Comparison of ENCODE assay signal across 9 mouse cellular contexts in the genomic region with DNA sequence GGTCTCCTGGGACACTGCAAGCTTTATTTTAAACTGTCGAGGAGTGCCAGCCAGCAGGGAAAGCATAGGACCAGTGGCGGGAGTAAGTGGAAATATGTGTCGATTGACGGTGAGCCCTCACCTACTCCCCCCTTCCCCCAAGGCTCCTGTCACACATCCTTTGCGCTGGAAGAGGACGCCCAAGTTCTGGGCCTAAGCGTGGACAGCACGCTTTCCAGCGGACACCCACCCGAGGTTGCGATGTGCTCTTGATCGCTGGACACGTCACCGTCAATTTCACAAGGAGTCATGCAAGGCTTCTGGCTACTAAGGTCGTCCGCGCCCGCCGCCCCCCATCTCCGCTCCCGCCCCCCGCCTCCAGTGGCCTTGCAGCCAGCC. TPM values are rescaled to one million over a fixed set of nuclear protein-coding genes. Genes with fewer than 3 reads are reported as not detected.
A peak's percentile ranks its signal among the peaks of the same experiment; 100 is the strongest.
DNase-seq lines count a peak whose midpoint lies in the region; ATAC-seq and TF ChIP-seq lines count a peak whose summit lies in the region.
"Had no signal": no experiment of that assay in that cellular context is flagged by ENCODE, and none has a peak within 500 bp of the region (broad histone marks: within the 10 kb centered on the region; RNA-seq: fewer than 3 reads in every experiment).

No protein-coding gene starts in this region.

- no peak overlapping the region for H3K27ac ChIP-seq in kidney, postnatal 0 days
- H3K27ac ChIP-seq in embryonic facial prominence, embryonic 14.5 days (replicated peaks; ENCODE audit: low read depth, low read length) = peak overlapping the region; percentile 84; the same call in 1 of the 2 replicates
- peak overlapping the region; percentile 100 for H3K27ac ChIP-seq in hindbrain, embryonic 16.5 days (ENCODE audit: low read depth, low read length)
- peak overlapping the region; percentile 98 for H3K27ac ChIP-seq in midbrain, postnatal 0 days (ENCODE audit: low read depth, low read length)

- ATAC-seq in kidney, postnatal 0 days (replicated peaks; ENCODE audit: low FRiP score, low read depth) = no peak
- ATAC-seq in embryonic facial prominence, embryonic 14.5 days (ENCODE audit: low read depth) = no peak
- peak; percentile 43 for ATAC-seq in hindbrain, embryonic 16.5 days
- peak; percentile 45 for ATAC-seq in midbrain, postnatal 0 days (ENCODE audit: low FRiP score)

- no peak for TF ChIP-seq CTCF in kidney, postnatal 0 days (IDR thresholded peaks at IDR 0.05; ENCODE audit: low read depth)
- no peak for TF ChIP-seq CTCF in midbrain, postnatal 0 days (IDR thresholded peaks at IDR 0.05)

- no peak overlapping the region for H3K9ac ChIP-seq in kidney, postnatal 0 days (ENCODE audit: low read depth, low read length)
- H3K9ac ChIP-seq in embryonic facial prominence, embryonic 14.5 days (ENCODE audit: low read depth, low read length) = peak overlapping the region; percentile 79
- peak overlapping the region; percentile 96 for H3K9ac ChIP-seq in hindbrain, embryonic 16.5 days (ENCODE audit: low read depth, low read length)
- peak overlapping the region; percentile 94 for H3K9ac ChIP-seq in midbrain, postnatal 0 days (replicated peaks; ENCODE audit: low read length, poor library complexity, severe bottlenecking)

- H3K9me3 ChIP-seq in kidney, postnatal 0 days (replicated peaks; ENCODE audit: low read length) = no peaks in the 10 kb centered on the region
- no peaks in the 10 kb centered on the region for H3K9me3 ChIP-seq in embryonic facial prominence, embryonic 14.5 days (ENCODE audit: control insufficient read depth, low read length)
- H3K9me3 ChIP-seq in hindbrain, embryonic 16.5 days (ENCODE audit: control insufficient read depth, low read length) = no peaks in the 10 kb centered on the region
- H3K9me3 ChIP-seq in midbrain, postnatal 0 days (ENCODE audit: low read length) = no peaks in the 10 kb centered on the region

- 0% methylated on average over 19 of the region's 22 CpGs for WGBS in kidney, postnatal 0 days
- WGBS in embryonic facial prominence, embryonic 14.5 days = under 1% methylated on average over 16 of the region's 22 CpGs
- WGBS in hindbrain, embryonic 16.5 days = under 1% methylated on average over 22 of the region's 22 CpGs
- WGBS in midbrain, postnatal 0 days = under 1% methylated on average over 22 of the region's 22 CpGs

- no peak for DNase-seq in kidney, postnatal 0 days (ENCODE audit: low spot score)
- DNase-seq in kidney, adult 8-10 months = no peak
- peak; percentile 33 for DNase-seq in embryonic facial prominence, embryonic 14.5 days (ENCODE audit: low spot score)
- no peak for DNase-seq in midbrain, postnatal 0 days (ENCODE audit: low spot score)
- DNase-seq in spleen, postnatal 4 days (ENCODE audit: low spot score in 2 of 2) = no peak
- DNase-seq in frontal cortex, postnatal 14 days (ENCODE audit: low spot score in 2 of 2) = no peak
- no peak for DNase-seq in kidney, adult 11 months

- peak overlapping the region; percentile 97 for H3K4me2 ChIP-seq in kidney, postnatal 0 days (ENCODE audit: low read length)
- H3K4me2 ChIP-seq in embryonic facial prominence, embryonic 14.5 days (ENCODE audit: low read depth, low read length) = peak overlapping the region; percentile 87
- H3K4me2 ChIP-seq in hindbrain, embryonic 16.5 days (ENCODE audit: low read length) = peak overlapping the region; percentile 77
- peak overlapping the region; percentile 54 for H3K4me2 ChIP-seq in midbrain, postnatal 0 days (ENCODE audit: low read depth, low read length, poor library complexity, severe bottlenecking)

- peak overlapping the region; percentile 59 for H3K4me3 ChIP-seq in kidney, postnatal 0 days (replicated peaks; ENCODE audit: low read depth, low read length)
- H3K4me3 ChIP-seq in embryonic facial prominence, embryonic 14.5 days (ENCODE audit: low read depth, low read length) = peak overlapping the region; percentile 71
- peak overlapping the region; percentile 78 for H3K4me3 ChIP-seq in hindbrain, embryonic 16.5 days (ENCODE audit: low read length)
- H3K4me3 ChIP-seq in midbrain, postnatal 0 days (ENCODE audit: low read depth, low read length) = peak overlapping the region; percentile 65

- H3K27me3 ChIP-seq in kidney, postnatal 0 days (ENCODE audit: insufficient read depth, low read length) = peaks cover 37% of the 10 kb centered on the region
- peaks cover 31% of the 10 kb centered on the region for H3K27me3 ChIP-seq in embryonic facial prominence, embryonic 14.5 days (replicated peaks; ENCODE audit: control insufficient read depth, insufficient read depth, low read length)
- peaks cover 3% of the 10 kb centered on the region for H3K27me3 ChIP-seq in hindbrain, embryonic 16.5 days (replicated peaks; ENCODE audit: control insufficient read depth, insufficient read depth, low read length)
- no peaks in the 10 kb centered on the region for H3K27me3 ChIP-seq in midbrain, postnatal 0 days (ENCODE audit: insufficient read depth, low read length)

- H3K4me1 ChIP-seq in kidney, postnatal 0 days (replicated peaks; ENCODE audit: insufficient read depth, low read length) = no peaks in the 10 kb centered on the region
- peaks cover 20% of the 10 kb centered on the region for H3K4me1 ChIP-seq in embryonic facial prominence, embryonic 14.5 days (ENCODE audit: control insufficient read depth, insufficient read depth, low read length)
- peaks cover 18% of the 10 kb centered on the region for H3K4me1 ChIP-seq in hindbrain, embryonic 16.5 days (ENCODE audit: control insufficient read depth, insufficient read depth, low read depth, low read length)
- H3K4me1 ChIP-seq in midbrain, postnatal 0 days (ENCODE audit: insufficient read depth, low read length) = peaks cover 10% of the 10 kb centered on the region

- no peaks in the 10 kb centered on the region for H3K36me3 ChIP-seq in kidney, postnatal 0 days (ENCODE audit: insufficient read depth, low read length)
- H3K36me3 ChIP-seq in embryonic facial prominence, embryonic 14.5 days (ENCODE audit: control insufficient read depth, insufficient read depth, low read length) = no peaks in the 10 kb centered on the region
- H3K36me3 ChIP-seq in hindbrain, embryonic 16.5 days (ENCODE audit: control insufficient read depth, insufficient read depth, low read length) = no peaks in the 10 kb centered on the region
- H3K36me3 ChIP-seq in midbrain, postnatal 0 days (ENCODE audit: insufficient read depth, low read length) = no peaks in the 10 kb centered on the region

RNA-seq across cellular contexts. Expression of gene Arhgef7, which starts 0.3 kb away (rescaled TPM):
- 27.3 and 29.0 TPM in 2 replicates for polyA plus RNA-seq in kidney, postnatal 0 days (2015; fragmentation: Nextera tagmentation; extraction: Ambion mirVana)
- polyA plus RNA-seq in embryonic facial prominence, embryonic 14.5 days (2014; fragmentation: Nextera tagmentation; extraction: Ambion mirVana) = 45.7 and 48.1 TPM in 2 replicates
- polyA plus RNA-seq in hindbrain, embryonic 16.5 days (2015; fragmentation: Nextera tagmentation; extraction: Ambion mirVana) = 57.4 and 68.5 TPM in 2 replicates
- total RNA-seq in midbrain, postnatal 0 days (2014; rRNA removed) = 87.5 and 124 TPM in 2 replicates
- 54.3 and 55.3 TPM in 2 replicates for polyA plus RNA-seq in midbrain, postnatal 0 days (2015; fragmentation: Nextera tagmentation; extraction: Ambion mirVana)

RNA-seq across cellular contexts. Expression of gene 1700016D06Rik, which starts 26.4 kb away (rescaled TPM):
- polyA plus RNA-seq in kidney, postnatal 0 days (2015; fragmentation: Nextera tagmentation; extraction: Ambion mirVana) = not detected in 2 replicates
- polyA plus RNA-seq in embryonic facial prominence, embryonic 14.5 days (2014; fragmentation: Nextera tagmentation; extraction: Ambion mirVana) = 0.26 TPM in 1 of 2 replicates, not detected in the other
- polyA plus RNA-seq in hindbrain, embryonic 16.5 days (2015; fragmentation: Nextera tagmentation; extraction: Ambion mirVana) = 0.22 TPM in 1 of 2 replicates, not detected in the other
- not detected in 2 replicates for total RNA-seq in midbrain, postnatal 0 days (2014; rRNA removed)
- polyA plus RNA-seq in midbrain, postnatal 0 days (2015; fragmentation: Nextera tagmentation; extraction: Ambion mirVana) = 0.47 and 0.48 TPM in 2 replicates
- total RNA-seq: hematopoietic stem cell, adult 5-6 weeks had no signal

Comparison
In these comparisons a context has a peak if more than half of its experiments do, and no peak if none do; other contexts are left out.
1. ATAC-seq: peak in hindbrain, embryonic 16.5 days (single experiment) and midbrain, postnatal 0 days (single experiment); none in kidney, postnatal 0 days (single experiment) and embryonic facial prominence, embryonic 14.5 days (single experiment).
2. Peak in every context shown above with its lines, with median percentiles within 50 percentile points of each other: H3K4me2 ChIP-seq and H3K4me3 ChIP-seq.